Mouse (Mus musculus): Measurements from ENCODE around the gene Prps1l1.
A peak's percentile ranks its signal among the peaks of the same experiment; 100 is the strongest.

Prps1l1 gene

DNA sequence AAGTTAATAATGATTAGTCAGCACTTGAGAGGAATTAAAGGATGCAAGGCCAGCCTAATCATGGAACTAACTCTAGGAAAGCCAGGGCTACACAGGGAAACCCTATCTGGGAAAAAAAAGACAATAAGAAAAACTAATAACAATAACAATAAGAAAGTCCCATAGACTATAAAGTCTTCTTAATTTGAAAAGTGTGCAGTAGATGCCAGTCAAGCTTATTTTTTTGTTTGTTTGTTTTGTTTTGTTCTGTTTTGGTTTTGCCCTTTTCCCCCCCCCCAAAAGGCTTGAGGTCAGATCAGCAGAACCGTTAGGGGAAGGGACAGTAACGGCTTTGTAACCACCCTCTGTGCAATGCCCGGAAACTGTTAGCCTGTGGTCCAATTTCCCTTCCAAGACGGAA lies at the start of gene Prps1l1:
Gene Prps1l1, plus strand, starts transcription at position 301 of the 400 bp plus-strand sequence.
- no peak for DNase-seq

- DNase-seq: no peak
These were observed 46.6 kb upstream of the Prps1l1 start for GRCm38 (mm10) chr12:34937918-34938317.

- DNase-seq: no peak
These were observed 35.4 kb upstream of the Prps1l1 start for GRCm38 (mm10) chr12:34949066-34949706.

DNA sequence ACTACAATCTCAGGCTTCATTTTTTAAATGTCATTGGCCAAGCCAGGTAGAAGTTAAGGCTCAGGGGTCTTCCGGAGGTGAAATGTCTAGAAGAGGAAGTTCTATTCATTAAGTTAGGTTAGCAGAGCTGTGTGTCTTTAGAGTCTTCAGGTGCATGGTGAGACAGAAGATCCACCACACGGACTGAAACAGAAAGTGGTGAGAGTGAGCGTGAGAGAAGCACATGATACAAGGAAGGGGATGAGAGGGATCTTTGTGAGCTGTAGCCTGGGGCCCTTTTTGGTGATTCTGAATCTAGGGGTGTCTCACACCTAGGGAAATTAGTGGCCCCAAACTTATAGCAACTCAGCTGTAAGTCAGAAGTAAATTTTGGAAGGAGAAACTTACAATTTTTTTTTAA lies 8.6 kb upstream of the Prps1l1 start:
- DNase-seq: no peak

DNA sequence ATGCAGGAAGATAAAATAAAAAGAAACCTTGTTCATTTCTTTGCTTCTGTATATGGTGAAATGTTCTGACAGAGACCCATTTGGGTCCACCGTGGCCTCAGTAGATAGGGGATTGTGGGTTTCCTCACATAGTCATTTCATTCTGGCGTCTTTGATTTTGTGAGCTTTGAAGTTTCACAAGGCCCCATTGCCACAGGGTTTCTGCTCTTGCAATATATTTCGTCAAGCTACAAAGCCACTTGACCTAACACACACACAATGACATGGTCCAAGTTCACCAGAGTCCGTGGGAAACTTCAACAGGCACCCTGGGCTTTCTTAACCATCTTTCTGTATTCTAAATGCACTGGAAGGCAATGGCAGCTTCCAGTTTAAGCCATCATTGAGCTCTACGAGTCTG lies 1.3 kb downstream of the Prps1l1 start:
- DNase-seq: no peak

- no peak for DNase-seq
These were observed 5.1 kb downstream of the Prps1l1 start for GRCm38 (mm10) chr12:34989537-34990200.

- DNase-seq: no peak
These were observed 5.8 kb downstream of the Prps1l1 start for GRCm38 (mm10) chr12:34990387-34990786.

DNA sequence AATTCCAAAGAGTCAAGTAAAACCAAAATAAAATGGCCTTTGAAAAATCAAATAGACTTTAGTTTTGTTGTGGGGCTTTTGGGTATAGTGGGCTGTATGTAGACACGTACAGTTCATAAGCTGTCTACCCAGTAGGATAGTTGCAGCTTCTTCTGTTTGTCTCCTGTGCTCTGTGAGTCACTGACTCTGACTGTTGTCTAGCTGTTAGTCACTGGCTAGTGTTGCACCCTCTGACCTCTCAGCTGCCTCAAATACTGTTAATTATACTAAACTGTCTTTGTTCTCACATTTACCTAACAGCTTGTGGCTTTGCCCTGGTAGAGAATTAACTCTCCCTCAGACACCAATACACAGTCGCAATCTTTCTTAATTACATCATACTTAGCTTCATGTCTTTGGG lies 7.3 kb downstream of the Prps1l1 start:
- DNase-seq: no peak

GRCm38 (mm10) chr12:34997597-34998182 lies 13.1 kb downstream of the Prps1l1 start:
- DNase-seq: no peak

DNA sequence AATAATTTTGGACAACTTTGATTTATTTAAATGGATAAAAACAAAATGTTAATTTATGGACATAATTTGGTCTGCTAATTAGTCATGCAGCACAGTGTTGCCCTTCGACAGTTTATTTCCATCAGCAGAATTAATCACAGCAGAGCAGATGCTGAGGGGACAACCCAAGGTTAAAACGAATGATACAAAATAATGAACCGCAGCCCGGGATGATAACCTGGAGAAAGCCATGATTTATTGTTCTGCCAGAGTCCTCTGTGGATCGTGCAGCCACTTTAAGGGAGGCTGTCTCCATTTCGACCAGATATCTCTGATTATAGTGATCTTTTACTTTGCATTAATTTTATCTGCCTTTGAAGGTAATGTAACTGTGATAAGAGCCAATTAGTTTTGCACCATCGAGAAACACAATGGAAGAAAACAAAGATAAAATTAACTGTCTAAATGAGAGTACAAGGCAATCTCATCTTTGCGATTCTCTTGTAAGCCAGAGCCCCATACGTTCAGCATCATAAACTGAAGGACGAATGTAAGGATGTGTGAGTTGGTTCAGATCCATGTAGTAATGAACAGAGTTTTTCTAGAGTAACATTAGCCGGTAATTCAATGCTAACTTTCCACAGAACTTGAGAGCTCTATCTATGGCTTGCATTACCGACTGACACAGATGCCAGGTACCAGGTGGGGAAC lies 14.4 kb downstream of the Prps1l1 start:
- no peak for DNase-seq

DNA sequence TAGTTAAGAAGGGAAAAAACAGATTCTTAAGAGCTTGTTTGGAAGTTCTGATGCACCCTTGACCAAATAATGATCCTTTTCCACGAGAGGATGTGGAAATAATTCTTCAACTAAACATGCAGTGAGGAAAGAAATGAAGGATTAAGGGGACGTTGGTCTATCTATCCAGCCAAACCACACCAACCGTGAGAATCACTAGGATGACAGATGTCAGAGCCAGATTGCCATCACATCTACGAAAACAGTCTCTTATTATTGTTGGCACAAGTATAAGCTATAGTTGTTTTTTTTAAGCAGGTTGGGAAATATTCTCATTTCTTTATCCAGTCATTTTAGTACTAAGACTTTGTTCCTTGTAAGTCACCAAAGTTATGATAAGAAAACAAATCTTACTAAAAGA lies 15.8 kb downstream of the Prps1l1 start:
- no peak for DNase-seq

- no peak for DNase-seq
These were observed 21.2 kb downstream of the Prps1l1 start for GRCm38 (mm10) chr12:35005748-35006147.

GRCm38 (mm10) chr12:35007851-35008250 lies 23.3 kb downstream of the Prps1l1 start:
- DNase-seq: no peak

DNA sequence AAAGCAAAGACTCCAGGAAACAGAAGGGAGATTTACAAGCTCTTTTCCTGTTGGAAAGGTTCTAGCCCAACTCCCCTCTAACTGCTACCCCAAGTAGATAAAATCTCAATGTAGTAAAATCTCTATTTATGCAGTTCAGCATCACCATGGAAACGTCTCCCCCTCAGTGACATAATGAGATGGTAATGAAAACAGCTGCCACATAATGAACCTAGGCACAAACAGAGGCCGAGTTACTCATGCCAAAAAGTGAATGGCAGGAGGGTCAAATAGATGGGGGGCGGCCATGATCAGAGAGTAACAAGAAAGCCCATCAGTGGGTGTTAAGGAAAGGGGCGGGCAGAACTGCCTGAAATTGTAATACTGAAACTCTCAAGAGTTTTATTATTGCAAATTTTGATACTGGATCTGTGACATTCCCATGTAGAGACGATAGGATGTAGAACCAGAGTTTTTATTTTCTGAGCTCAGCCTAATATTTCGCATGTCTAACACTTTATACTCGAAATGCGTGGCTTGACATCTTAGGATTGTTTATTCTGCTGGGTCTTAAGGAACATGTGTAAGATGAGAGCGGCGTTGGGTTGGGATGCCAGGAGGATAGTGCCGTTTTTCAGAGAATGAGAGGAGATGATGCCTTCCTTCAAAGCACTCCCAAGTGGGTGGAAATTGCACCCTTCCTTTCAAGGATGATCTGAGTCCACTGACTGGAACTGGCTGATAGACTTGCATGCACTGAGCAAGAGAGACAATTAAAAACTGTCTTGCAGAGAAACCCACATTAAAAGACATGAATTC lies 24.0 kb downstream of the Prps1l1 start:
- peak; percentile 40 for DNase-seq

- DNase-seq: no peak
These were observed 26.9 kb downstream of the Prps1l1 start for GRCm38 (mm10) chr12:35011462-35011861.

DNA sequence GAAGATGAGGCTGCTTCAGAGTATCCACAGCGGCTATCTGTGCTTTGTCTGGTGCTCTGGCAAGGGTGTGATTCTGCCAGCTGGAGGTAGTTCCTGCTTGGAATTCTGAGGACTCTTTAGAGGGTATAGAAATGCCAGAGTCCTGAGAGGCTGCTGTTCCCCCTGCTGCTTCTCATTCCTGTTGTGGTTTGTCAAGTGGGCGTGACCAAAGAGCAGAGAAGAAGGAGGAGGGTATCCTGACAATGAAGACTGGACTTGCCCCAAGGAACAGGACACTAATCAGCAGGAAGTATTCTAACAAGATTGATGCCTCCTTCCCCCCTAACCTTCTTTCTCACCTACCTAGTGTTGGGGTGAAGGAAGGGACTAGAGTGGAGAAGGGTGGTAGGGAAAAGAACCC lies 29.4 kb downstream of the Prps1l1 start:
- DNase-seq: no peak

- DNase-seq: no peak
These were observed 31.5 kb downstream of the Prps1l1 start for GRCm38 (mm10) chr12:35016056-35016455.

DNA sequence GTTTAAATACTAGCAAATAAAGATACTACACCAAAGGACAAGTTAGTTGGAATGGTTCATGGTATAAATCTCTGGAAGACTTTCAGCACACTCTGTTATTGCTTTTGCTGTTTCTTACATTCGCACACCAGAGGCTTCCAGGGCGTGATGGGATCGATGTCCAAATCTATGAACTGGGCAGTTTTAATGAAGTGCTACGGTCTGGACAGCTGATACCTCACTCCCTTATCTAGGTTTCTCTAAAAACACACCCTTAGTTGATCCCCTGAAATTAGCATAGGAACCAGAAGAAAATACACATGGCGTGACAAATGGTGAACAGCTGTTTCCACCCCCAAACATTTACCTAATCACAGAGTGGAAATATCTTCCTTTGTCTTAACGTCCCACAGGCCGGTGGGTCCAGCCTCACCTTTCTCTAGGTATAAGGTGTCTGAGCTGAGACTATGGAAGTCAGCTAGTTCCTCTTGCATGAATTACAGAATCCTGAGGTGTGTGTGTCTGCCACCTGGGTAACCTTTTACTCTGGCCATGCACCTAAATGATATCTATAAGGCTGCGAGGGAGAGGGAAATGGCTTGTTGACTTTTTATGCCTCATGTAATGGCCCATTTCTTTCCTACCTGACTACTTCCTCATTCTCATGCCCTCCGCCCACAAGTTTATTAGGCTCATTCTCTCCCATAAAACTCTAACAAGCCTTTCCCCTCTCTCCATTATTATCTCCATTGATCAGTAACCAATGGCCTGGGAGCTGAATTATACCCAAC lies 32.1 kb downstream of the Prps1l1 start:
- DNase-seq: no peak

- DNase-seq: no peak
These were observed 34.2 kb downstream of the Prps1l1 start for GRCm38 (mm10) chr12:35018679-35019237.

DNA sequence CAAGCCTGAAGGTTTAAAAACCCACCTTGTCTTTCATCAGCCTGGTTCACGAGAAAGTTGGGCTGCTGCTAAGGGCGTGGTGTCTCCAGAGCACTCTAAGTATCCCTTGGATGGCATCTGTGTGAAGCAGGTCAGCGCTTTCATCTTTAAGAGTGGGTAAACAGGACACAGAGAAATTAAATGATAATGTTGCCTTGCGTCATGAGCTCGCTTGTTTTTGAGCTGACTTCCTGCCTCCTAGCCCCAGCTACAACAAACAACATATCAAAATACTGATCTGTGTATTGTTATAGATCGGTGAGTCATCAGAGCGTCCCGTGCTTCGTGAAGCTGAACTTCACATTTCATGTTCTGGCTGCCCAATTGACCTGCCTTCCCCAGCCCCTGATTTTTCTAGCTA lies 36.7 kb downstream of the Prps1l1 start:
- no peak for DNase-seq

DNA sequence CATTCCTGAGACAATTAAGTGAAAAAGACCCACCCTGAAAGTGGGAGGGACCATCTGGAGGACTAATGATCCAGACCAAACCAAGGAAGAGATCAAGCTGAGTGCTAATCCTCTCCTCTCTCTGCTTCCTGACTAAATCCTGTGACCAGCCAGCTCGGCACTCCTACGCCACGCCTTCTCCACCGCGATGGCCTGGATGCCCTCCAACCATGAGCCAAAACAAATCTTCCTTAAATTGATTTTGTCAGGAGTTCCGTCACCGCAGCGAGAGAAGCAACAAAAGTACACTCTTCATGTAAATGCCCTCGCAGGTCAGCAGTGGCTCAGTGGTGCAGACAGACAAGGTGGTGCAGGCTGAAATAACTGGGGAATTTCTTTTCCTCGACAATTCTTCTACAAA lies 37.5 kb downstream of the Prps1l1 start:
- DNase-seq: no peak

DNA sequence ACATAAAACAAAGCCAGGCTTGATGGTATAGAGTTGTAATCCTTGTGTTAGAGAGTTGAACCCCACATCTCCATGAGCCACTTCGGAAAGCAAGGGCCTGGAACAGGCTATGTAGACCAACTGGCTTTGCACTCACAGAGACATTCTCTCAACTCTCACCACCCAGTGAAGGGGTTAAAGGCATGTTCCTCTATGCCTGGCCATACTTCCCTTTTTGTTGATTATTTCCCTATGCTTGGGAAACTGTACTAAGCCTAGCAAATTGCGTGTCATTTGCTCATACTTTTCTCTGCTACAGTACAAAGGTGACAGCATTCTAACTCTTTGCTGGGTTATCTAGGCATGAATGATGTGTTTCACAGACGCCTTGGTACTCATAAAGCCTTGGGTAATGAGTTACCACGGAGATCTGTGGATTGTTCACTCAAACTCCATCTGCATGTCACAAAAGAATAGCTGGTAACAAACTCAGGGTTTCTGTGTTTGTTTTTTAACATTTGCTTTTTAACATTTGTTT lies 41.4 kb downstream of the Prps1l1 start:
- DNase-seq: no peak
